Mouse (Mus musculus) C2C12 (cell line): Measurements from ENCODE around the gene Ank. TPM values are rescaled to one million over a fixed set of nuclear protein-coding genes. Genes with fewer than 3 reads are reported as not detected.
A peak's percentile ranks its signal among the peaks of the same experiment; 100 is the strongest.

ENCODE experiments used
- H3K27me3 ChIP-seq: one replicate; pipeline ENCODE4 v1.6.1; 2011; ENCODE audit not compliant: control insufficient read depth, insufficient read depth, insufficient read length
- H3K36me3 ChIP-seq: one replicate; pipeline ENCODE4 v1.6.1; 2011; ENCODE audit not compliant: control insufficient read depth, insufficient read depth
- H3K4me3 ChIP-seq: one replicate; pipeline ENCODE4 v1.5.1; 2011; ENCODE audit warnings: mild to moderate bottlenecking, control low read depth; ENCODE audit not compliant: poor library complexity, insufficient read depth, severe bottlenecking
- H3K79me2 ChIP-seq: one replicate; pipeline ENCODE4 v1.6.1; 2011; ENCODE audit not compliant: control insufficient read depth, insufficient read depth
- H3K79me3 ChIP-seq: one replicate; pipeline ENCODE4 v1.6.1; 2011; ENCODE audit warnings: low read depth, control low read depth
- H3ac ChIP-seq: one replicate; pipeline ENCODE3; 2011; ENCODE audit warnings: low read depth; ENCODE audit not compliant: control insufficient read depth, insufficient read length
- CEBPB ChIP-seq: IDR thresholded peaks from one replicate; pipeline ENCODE4 v1.6.1; 2011; ENCODE audit warnings: low read depth, mild to moderate bottlenecking, control low read depth, moderate library complexity
- CTCF ChIP-seq: IDR thresholded peaks from one replicate; pipeline ENCODE4 v1.5.1; 2011; ENCODE audit not compliant: control insufficient read depth, insufficient read depth, insufficient read length
- FOSL1 ChIP-seq: IDR thresholded peaks from one replicate; pipeline ENCODE4 v1.8.0; 2011; ENCODE audit warnings: mild to moderate bottlenecking, low read length; ENCODE audit not compliant: poor library complexity, insufficient read depth, severe bottlenecking
- MAX ChIP-seq: IDR thresholded peaks from one replicate; pipeline ENCODE4 v1.6.1; 2011; ENCODE audit warnings: mild to moderate bottlenecking, control low read depth
- MYOD1 ChIP-seq: IDR thresholded peaks from one replicate; pipeline ENCODE4 v1.6.1; 2011; ENCODE audit warnings: low read depth; ENCODE audit not compliant: control insufficient read depth, insufficient read length
- MYOG ChIP-seq: IDR thresholded peaks from one replicate; pipeline ENCODE4 v1.6.1; 2011; ENCODE audit not compliant: control insufficient read depth, insufficient read length; ENCODE audit errors: extremely low read depth
- USF1 ChIP-seq: IDR thresholded peaks from one replicate; pipeline ENCODE4 v1.6.1; 2011; ENCODE audit warnings: low read depth, mild to moderate bottlenecking, control low read depth, moderate library complexity
- polyA plus RNA-seq: library from polyadenylated mRNA; unstranded; fragments of >200 nt; fragmentation: generic; extraction: Trizol; gene quantifications from one replicate; pipeline ENCODE4 v1.2.1, GENCODE M21; 2012; ENCODE audit warnings: missing spikeins

Ank gene
- polyA plus RNA-seq, 1 experiment: 292 TPM

GRCm38 (mm10) chr15:27502338-27502737 lies 35.9 kb downstream of the Ank start:
- Histone ChIP-seq H3ac (no peak overlapping the region), H3K36me3 (peaks cover 61% of the 10 kb centered on the region), H3K79me2 (peaks cover 98% of the 10 kb centered on the region), H3K79me3 (peaks cover 91% of the 10 kb centered on the region), H3K27me3 (no peaks in the 10 kb centered on the region), H3K4me3 (no peak overlapping the region)
- TF ChIP-seq USF1 (no peak), CTCF (no peak), MYOD1 (no peak), CEBPB (no peak), MAX (no peak), FOSL1 (no peak), MYOG (no peak)

GRCm38 (mm10) chr15:27503221-27503620 lies 36.7 kb downstream of the Ank start:
- no peak for TF ChIP-seq MYOG
- TF ChIP-seq MYOD1: no peak
- no peak for TF ChIP-seq CTCF
- no peak for TF ChIP-seq FOSL1
- TF ChIP-seq USF1: no peak

GRCm38 (mm10) chr15:27503801-27504730 lies 37.6 kb downstream of the Ank start:
- TF ChIP-seq MYOG: no peak
- no peak for TF ChIP-seq CTCF
- TF ChIP-seq MAX: no peak
- no peak for TF ChIP-seq CEBPB
- no peak for TF ChIP-seq MYOD1
- TF ChIP-seq FOSL1: no peak
- no peak for TF ChIP-seq USF1
- Histone ChIP-seq H3K27me3 (no peaks in the 10 kb centered on the region), H3K4me3 (no peak overlapping the region), H3K79me2 (peaks cover 98% of the 10 kb centered on the region), H3K36me3 (peaks cover 61% of the 10 kb centered on the region), H3K79me3 (peaks cover 91% of the 10 kb centered on the region), H3ac (no peak overlapping the region)

More at GRCm38 (mm10) chr15:27503221-27503620, 36.7 kb downstream of the Ank start:
- Histone ChIP-seq H3K27me3 (no peaks in the 10 kb centered on the region), H3K79me2 (peaks cover 98% of the 10 kb centered on the region), H3K4me3 (no peak overlapping the region), H3K79me3 (peaks cover 91% of the 10 kb centered on the region), H3K36me3 (peaks cover 61% of the 10 kb centered on the region), H3ac (no peak overlapping the region)

GRCm38 (mm10) chr15:27506127-27506886 lies 39.8 kb downstream of the Ank start:
- TF ChIP-seq MYOD1 (peak; percentile 15), FOSL1 (peak; percentile 93), MYOG (no peak), MAX (no peak), CEBPB (no peak)
- Histone ChIP-seq H3K27me3 (no peaks in the 10 kb centered on the region), H3K4me3 (no peak overlapping the region), H3K36me3 (peaks cover 64% of the 10 kb centered on the region), H3ac (peak overlapping the region; percentile 22), H3K79me2 (peaks cover 98% of the 10 kb centered on the region), H3K79me3 (peaks cover 91% of the 10 kb centered on the region)

- Histone ChIP-seq H3K79me2 (peaks cover 98% of the 10 kb centered on the region), H3K4me3 (no peak overlapping the region), H3ac (peak overlapping the region; percentile 22), H3K36me3 (peaks cover 72% of the 10 kb centered on the region), H3K79me3 (peaks cover 91% of the 10 kb centered on the region), H3K27me3 (no peaks in the 10 kb centered on the region)
- TF ChIP-seq MAX: no peak
- no peak for TF ChIP-seq CEBPB
- no peak for TF ChIP-seq FOSL1
- no peak for TF ChIP-seq MYOD1
- no peak for TF ChIP-seq USF1
- TF ChIP-seq CTCF: no peak
- no peak for TF ChIP-seq MYOG
These were observed 40.6 kb downstream of the Ank start for GRCm38 (mm10) chr15:27506893-27507596.
